Mouse (Mus musculus): ENCODE measurements around the gene Snx9. TPM values are rescaled to one million over a fixed set of nuclear protein-coding genes. Genes with fewer than 3 reads are reported as not detected.
A peak's percentile ranks its signal among the peaks of the same experiment; 100 is the strongest.

Snx9 gene
- polyA plus RNA-seq (2017; shearing (Covaris generic)) = 1 to 10 TPM; 4.8 to 7.7 TPM

DNA sequence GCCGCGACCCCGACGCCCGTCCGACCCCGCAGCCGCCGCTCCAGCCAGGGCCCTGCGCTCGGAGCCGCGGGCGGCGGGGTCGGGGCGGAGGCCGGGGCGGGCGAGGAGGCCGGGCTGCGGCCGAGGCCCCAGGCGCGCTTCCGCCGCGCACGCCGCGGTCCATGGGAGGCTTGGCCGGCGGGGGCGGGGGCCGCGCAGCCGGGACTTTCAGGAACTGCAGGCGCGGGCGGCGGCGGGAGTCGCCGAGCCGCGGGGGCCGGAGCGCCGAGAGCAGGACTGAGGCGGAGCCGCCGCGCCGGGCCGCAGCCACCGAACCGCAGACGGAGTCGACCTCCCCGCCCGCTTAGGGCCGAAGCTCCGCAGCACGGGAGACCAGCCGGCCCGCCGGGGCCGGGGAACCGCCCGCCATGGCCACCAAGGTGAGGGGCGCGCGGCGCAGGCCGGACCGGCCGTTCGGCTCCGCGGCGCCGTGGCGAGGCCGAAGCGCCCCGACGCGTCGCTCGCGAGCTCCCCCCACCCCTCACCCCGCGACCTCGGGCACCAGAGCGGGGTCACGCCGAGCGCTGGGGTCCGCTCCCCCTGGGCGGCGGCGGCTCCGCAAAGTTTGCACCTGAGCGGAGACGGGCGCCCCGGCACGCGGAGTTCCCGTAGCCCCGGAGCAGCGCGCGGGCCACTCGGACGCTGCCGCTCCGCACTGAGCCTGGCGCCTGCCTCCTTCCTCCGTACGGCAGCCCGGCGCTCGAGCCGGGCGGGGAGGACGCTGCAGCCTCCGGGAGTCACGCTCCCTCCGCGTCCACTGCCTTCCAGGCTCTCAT is at the start of gene Snx9:
TSS of gene Snx9 (plus strand) at position 202 of the 815 bp plus-strand sequence.
- peak; percentile 69 for ATAC-seq

DNA sequence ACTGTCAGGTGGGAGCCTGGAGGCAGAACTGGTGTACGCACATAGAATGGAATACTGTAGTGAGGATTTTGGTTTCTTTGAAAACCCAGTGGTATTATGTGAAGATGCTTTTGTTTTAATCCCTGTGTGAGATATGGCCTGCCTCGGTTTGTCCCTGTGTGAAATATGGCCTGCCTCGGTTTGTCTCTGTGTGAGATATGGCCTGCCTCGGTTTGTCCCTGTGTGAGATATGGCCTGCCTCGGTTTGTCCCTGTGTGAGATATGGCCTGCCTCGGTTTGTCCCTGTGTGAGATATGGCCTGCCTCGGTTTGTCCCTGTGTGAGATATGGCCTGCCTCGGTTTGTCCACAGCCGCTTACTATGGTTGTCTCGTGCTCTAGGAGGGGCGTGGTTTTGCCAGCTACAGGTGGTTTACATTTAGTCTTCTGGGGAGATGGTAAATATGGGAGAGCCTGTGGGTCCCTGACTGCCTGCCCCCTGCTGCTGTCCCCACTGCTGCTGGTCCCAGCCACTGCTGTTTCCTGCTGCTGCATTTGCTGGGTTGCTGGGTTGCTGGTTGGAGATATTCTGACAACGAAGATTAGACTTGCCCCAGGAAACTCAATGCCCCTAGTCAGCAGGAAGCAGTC is 48.9 kb upstream of the Snx9 start:
- ATAC-seq = no peak

DNA sequence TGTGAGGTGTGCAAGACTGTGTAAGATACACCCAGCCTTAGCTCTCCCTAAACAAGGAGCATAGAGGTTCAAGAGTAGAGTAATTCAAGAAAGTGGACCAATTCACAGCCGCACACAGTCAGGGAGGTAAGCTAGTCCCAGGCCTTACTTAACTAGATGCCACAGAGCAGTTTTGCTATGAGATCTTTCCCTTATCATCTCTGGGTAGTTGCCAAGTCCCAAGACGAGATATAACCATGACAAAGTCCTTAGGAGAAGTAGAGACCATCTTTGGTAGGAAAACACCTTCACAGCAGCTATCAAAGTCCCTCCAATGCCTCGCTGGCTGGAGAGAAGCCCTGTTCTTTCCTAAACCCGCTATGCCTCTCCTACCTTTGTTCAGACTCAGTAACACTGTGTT is 47.5 kb upstream of the Snx9 start:
- ATAC-seq = no peak

- ATAC-seq = no peak
These were observed 46.9 kb upstream of the Snx9 start for GRCm38 (mm10) chr17:5794276-5794675.

GRCm38 (mm10) chr17:5795369-5795768 is 45.8 kb upstream of the Snx9 start:
- ATAC-seq = no peak

DNA sequence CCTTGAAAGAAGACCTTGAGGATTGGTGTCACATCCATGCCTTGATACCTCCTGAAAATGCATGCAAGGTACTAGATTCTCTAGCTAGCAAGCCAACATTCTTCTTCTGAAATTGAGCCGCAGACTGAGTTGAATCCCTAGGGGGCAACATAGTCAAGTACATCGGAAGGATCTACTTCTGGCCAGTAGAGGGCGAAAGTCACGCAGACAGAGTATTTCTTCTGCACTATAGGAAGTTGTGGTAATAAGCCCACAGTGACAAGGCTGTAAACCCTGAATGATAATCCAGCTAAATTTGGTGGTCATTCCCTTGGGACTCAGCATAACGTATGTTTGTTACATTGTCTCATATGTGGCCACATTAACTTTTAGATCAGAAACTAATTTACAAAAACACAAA is 45.3 kb upstream of the Snx9 start:
- ATAC-seq = peak; percentile 90

DNA sequence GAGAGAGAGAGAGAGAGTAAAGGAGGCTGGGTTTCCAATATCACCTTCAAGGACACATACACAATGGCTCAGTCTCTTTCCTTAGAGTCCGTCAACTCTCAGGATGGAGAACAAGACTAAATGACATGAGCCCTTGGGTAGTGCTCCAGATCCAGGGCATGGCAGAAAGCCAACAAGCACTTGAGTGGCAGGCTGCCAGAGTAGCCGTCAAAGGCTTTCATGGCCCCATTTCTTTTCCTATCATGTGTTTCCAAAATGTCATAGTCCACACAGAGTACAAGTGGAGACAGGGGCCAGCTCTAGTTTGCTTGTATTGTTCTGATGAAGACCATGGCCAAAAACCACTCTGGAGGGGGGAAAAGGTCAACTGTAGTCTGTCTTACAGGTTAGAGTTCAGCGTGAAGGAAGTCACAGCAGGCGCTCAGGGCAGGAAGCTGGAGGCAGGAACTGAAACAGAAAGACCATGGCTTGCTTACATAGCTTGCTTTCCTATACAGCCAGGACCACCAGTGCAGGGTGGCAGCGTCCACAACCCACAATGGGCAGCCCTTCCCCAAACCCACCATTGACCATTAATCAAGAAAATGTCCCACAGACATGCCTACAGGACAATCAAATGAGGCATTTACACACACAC is 43.9 kb upstream of the Snx9 start:
- ATAC-seq = no peak

GRCm38 (mm10) chr17:5798221-5798801 is 42.8 kb upstream of the Snx9 start:
- ATAC-seq = no peak

DNA sequence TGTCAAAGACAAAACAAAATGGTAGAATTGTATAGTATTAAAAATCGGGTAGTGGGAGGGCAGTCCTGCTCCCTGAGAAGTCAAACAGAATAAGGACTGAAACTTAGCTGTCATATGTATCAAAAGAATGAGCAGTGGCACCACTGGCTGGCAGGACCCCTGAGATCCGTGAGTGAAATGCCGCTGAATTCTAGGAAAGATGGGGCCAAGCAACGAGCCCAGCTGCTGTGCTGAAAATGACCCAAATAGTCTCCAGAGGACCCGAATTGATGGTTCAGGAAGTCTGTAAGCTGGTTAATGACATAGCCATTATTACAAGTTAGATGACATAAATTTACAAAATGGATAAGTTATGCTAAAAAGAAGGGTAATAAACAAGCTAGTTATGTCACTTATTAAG is 42.2 kb upstream of the Snx9 start:
- ATAC-seq = no peak

GRCm38 (mm10) chr17:5799396-5800021 is 41.6 kb upstream of the Snx9 start:
- no peak for ATAC-seq

- ATAC-seq = no peak
These were observed 40.9 kb upstream of the Snx9 start for GRCm38 (mm10) chr17:5800254-5800653.

DNA sequence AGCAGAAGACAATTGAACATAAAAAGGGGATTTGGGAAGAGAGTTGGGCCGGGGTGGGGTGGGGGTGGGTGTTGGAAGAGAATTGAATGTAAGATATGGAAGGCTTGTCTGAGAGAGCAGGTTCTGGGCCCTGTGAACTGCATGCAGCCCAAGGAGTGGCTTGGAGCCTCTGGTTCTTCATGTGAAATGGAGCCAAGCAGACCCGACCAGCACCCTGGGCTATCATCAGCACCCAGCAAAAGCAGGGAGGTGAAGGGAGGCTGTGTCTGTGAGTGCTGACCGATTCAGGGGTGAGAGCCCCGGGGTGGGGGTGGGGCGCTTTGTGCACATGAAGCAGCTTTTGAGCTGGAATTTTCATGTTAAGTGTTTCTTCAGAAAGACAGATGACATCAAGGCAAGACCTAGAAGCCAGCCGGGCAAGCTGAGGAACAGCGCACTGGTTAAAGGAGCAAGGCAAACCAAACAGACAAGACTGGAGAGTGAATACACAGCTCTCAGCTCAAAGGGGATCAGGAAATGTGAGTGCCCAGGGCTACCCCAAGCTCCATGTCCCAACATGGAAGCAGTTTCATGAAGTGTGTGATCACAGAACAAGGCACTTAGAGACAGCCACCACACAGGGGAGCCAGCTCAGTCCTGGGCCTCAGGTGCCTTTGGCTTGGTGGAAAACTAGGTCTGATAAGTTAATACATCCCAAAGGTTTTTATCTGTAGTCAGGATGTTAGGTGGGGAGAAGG is 40.1 kb upstream of the Snx9 start:
- ATAC-seq = no peak

- peak; percentile 16 for ATAC-seq
These were observed 39.1 kb upstream of the Snx9 start for GRCm38 (mm10) chr17:5801761-5802655.

GRCm38 (mm10) chr17:5802656-5802955 is 38.5 kb upstream of the Snx9 start:
- ATAC-seq = peak; percentile 12

DNA sequence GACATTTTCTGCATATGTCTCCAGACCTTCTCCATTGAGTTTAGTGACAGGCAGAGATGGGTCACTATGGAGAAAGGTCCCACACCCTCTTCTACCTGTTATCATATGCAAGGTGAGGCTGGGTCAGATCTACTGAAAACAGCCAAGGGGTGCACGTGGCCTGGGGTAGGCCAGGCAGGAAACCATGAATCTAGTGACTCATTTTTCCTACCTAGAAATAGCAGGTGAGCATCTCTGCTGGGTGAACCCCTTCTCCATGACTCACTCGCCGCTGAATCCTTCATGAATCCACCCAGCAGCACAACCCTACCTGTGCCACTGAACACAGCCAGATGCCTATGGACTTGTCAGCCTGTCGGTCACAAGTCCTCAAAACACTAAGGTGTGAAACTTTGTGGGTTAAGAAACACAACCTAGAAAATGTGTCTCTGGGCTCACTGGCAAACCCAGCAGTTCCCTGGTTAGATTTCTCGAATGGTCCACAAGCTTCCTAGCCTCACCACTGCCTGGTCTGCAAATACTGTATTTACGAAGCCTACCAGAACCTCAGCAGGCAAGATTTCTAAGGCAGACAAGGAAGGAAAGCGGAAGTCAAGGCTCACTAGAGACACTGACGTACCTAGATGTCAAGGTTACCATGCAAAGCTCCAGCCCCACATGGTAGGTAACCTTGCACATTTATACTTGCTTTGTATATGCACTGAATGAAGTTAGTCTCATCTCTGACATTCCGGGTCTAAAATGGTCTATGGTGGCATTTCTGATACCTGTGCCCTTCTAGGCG is 37.7 kb upstream of the Snx9 start:
- peak; percentile 27 for ATAC-seq

- ATAC-seq = peak; percentile 58
These were observed 36.6 kb upstream of the Snx9 start for GRCm38 (mm10) chr17:5804370-5805150.

DNA sequence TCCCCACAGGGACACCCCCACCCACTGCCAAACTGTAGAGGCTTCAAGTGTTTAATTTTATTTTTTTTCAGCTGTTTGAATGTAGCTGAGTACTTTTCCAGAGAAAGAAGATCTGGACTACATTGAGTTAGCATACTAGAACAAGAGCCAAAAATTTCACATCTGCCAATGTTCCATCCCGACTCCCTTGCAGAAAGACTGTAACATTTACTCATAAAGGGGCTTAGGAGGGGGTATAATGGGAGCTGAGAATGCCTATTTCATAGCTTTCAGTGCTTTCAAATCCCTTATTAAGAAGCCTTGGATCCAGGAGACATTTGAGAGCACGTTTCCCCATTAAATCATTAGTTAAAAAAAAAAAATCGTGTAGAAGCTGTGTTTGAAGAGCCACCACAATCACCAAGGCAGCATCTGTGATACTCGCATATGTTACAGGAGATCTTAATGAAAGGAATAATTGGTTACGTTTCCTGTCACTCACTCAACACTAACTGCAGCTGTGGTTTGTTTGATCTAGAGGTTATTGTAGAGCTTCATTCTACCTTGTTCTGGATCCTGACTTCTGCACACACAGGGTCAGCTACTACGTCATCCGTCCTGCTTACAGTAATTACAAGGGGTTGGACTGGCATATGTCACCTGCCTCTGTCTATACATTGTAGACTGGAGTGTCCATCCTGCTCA is 35.8 kb upstream of the Snx9 start:
- ATAC-seq = peak; percentile 62

GRCm38 (mm10) chr17:5805935-5806334 is 35.2 kb upstream of the Snx9 start:
- no peak for ATAC-seq

GRCm38 (mm10) chr17:5806823-5807222 is 34.3 kb upstream of the Snx9 start:
- no peak for ATAC-seq

Measured in activated CD4-positive, CD25-positive, alpha-beta regulatory T cell, adult 4 months (primary cell).